In genomic region chr5:135001309-135001708, GRCm38 (mm10) we compare ENCODE assay signal across 8 mouse cellular contexts. TPM values are rescaled to one million over a fixed set of nuclear protein-coding genes. Genes with fewer than 3 reads are reported as not detected.
A peak's percentile ranks its signal among the peaks of the same experiment; 100 is the strongest.
DNase-seq lines count a peak whose midpoint lies in the region; ATAC-seq and TF ChIP-seq lines count a peak whose summit lies in the region.

No protein-coding gene starts in this region.

- H3K36me3 ChIP-seq in hindbrain, embryonic 16.5 days (ENCODE audit: control insufficient read depth, insufficient read depth, low read length): no peaks in the 10 kb centered on the region
- H3K36me3 ChIP-seq in liver, adult 2 months (ENCODE audit: control insufficient read depth, insufficient read depth, low read length): no peaks in the 10 kb centered on the region
- no peaks in the 10 kb centered on the region for H3K36me3 ChIP-seq in midbrain, embryonic 16.5 days (ENCODE audit: control insufficient read depth, insufficient read depth, low read length)

- H3K27ac ChIP-seq in hindbrain, embryonic 16.5 days (ENCODE audit: low read depth, low read length): no peak overlapping the region; the same call in 1 of the 2 replicates
- H3K27ac ChIP-seq in liver, adult 2 months (replicated peaks; ENCODE audit: insufficient read depth, low read depth, low read length): peak overlapping the region; percentile 75
- H3K27ac ChIP-seq in midbrain, embryonic 16.5 days (ENCODE audit: low read length): peak overlapping the region; percentile 47; the same call in 1 of the 2 replicates

- peak; percentile 67 for ATAC-seq in hindbrain, embryonic 16.5 days
- peak; percentile 63 for ATAC-seq in midbrain, embryonic 16.5 days
- no peak for ATAC-seq in inflammation-experienced regulatory T-cells, adult 6 months

- peak overlapping the region; percentile 22; the same call in 1 of the 2 replicates for H3K9ac ChIP-seq in hindbrain, embryonic 16.5 days (ENCODE audit: low read depth, low read length)
- H3K9ac ChIP-seq in liver, adult 2 months (ENCODE audit: low read depth, low read length): 0 out of 2 replicates have a peak overlapping the region, but pooled peaks have one; percentile 5
- H3K9ac ChIP-seq in midbrain, embryonic 16.5 days (ENCODE audit: low read depth, low read length): peak overlapping the region; percentile 33; the same call in 1 of the 2 replicates

- peak overlapping the region; percentile 42 for H3K4me2 ChIP-seq in hindbrain, embryonic 16.5 days (ENCODE audit: low read length)
- H3K4me2 ChIP-seq in midbrain, embryonic 16.5 days (ENCODE audit: low read length): peak overlapping the region; percentile 40

- no peaks in the 10 kb centered on the region for H3K79me2 ChIP-seq in liver, adult 2 months (ENCODE audit: control insufficient read depth, insufficient read depth, low read length)

- no peak overlapping the region for H3K4me3 ChIP-seq in hindbrain, embryonic 16.5 days (ENCODE audit: low read length)
- peak overlapping the region; percentile 2; the same call in 1 of the 2 replicates for H3K4me3 ChIP-seq in liver, adult 2 months (ENCODE audit: insufficient read depth, low read depth, low read length)
- no peak overlapping the region for H3K4me3 ChIP-seq in midbrain, embryonic 16.5 days (ENCODE audit: low read depth, low read length)

- no peaks in the 10 kb centered on the region for H3K9me3 ChIP-seq in hindbrain, embryonic 16.5 days (ENCODE audit: control insufficient read depth, low read length)
- H3K9me3 ChIP-seq in midbrain, embryonic 16.5 days (replicated peaks; ENCODE audit: control insufficient read depth, low read length, poor library complexity, severe bottlenecking): no peaks in the 10 kb centered on the region

- 0% methylated on average over 14 of the region's 14 CpGs for WGBS in hindbrain, embryonic 16.5 days
- under 1% methylated on average over 14 of the region's 14 CpGs for WGBS in liver, adult 2 months
- under 1% methylated on average over 14 of the region's 14 CpGs for whole genome bisulfite sequencing in midbrain, embryonic 16.5 days

- TF ChIP-seq CTCF in liver, adult 2 months (IDR thresholded peaks at IDR 0.05; ENCODE audit: low read depth, low read length): peak; percentile 73

- H3K4me1 ChIP-seq in hindbrain, embryonic 16.5 days (ENCODE audit: control insufficient read depth, insufficient read depth, low read depth, low read length): peaks cover 11% of the 10 kb centered on the region; the same call in 1 of the 2 replicates
- peaks cover 6% of the 10 kb centered on the region; the same call in 1 of the 2 replicates for H3K4me1 ChIP-seq in liver, adult 2 months (ENCODE audit: control insufficient read depth, insufficient read depth, low read length)
- peaks cover 10% of the 10 kb centered on the region for H3K4me1 ChIP-seq in midbrain, embryonic 16.5 days (ENCODE audit: control insufficient read depth, insufficient read depth, low read length)

- 0 out of 2 replicates have a peak, but pooled peaks have one; percentile 8 for TF ChIP-seq POLR2A in liver, adult 2 months (IDR thresholded peaks at IDR 0.05; ENCODE audit: extremely low read depth, insufficient read depth, low read length)

- DNase-seq in right cerebral cortex, postnatal 14 days: peak; percentile 45
- no peak for DNase-seq in right cerebral cortex, postnatal 36 days (ENCODE audit: low spot score in 2 of 2)
- peak; percentile 47 for DNase-seq in embryo, embryonic 11.5 days (ENCODE audit: low read depth, low spot score)
- DNase-seq in liver, adult 2 months (ENCODE audit: extremely low read depth, low read depth, low spot score): peak; percentile 96
- peak; percentile 28 to 65 for DNase-seq in urinary bladder, postnatal 36 days (ENCODE audit: low spot score in 2 of 2)

- no peaks in the 10 kb centered on the region for H3K27me3 ChIP-seq in hindbrain, embryonic 16.5 days (replicated peaks; ENCODE audit: control insufficient read depth, insufficient read depth, low read length)
- H3K27me3 ChIP-seq in liver, adult 2 months (ENCODE audit: control insufficient read depth, insufficient read depth, low read length): no peaks in the 10 kb centered on the region
- no peaks in the 10 kb centered on the region for H3K27me3 ChIP-seq in midbrain, embryonic 16.5 days (ENCODE audit: control insufficient read depth, insufficient read depth, low read depth, low read length)

RNA-seq across cellular contexts. Expression of gene Abhd11, which starts 7.6 kb away (rescaled TPM):
- 73.3 and 82.1 TPM in 2 replicates for polyA plus RNA-seq in hindbrain, embryonic 16.5 days (2015; fragmentation: Nextera tagmentation; extraction: Ambion mirVana)
- total RNA-seq in liver, adult 2 months (2014; rRNA removed): 35.9 and 38.1 TPM in 2 replicates
- polyA plus RNA-seq in liver, adult 2 months (2012; rRNA removed): 77.6 and 78.8 TPM in 2 replicates
- polyA plus RNA-seq in midbrain, embryonic 16.5 days (2015; fragmentation: Nextera tagmentation; extraction: Ambion mirVana): 76.5 and 81.5 TPM in 2 replicates
- 10 to 100 TPM; 26.7 to 80.0 (median 60.4) TPM for polyA plus RNA-seq in inflammation-experienced regulatory T-cells, adult 6 months (2017; shearing (Covaris generic))

RNA-seq across cellular contexts. Expression of gene Cldn3, which starts 15.3 kb away (rescaled TPM):
- polyA plus RNA-seq in hindbrain, embryonic 16.5 days (2015; fragmentation: Nextera tagmentation; extraction: Ambion mirVana): 4.2 and 4.6 TPM in 2 replicates
- 49.9 and 86.6 TPM in 2 replicates for total RNA-seq in liver, adult 2 months (2014; rRNA removed)
- polyA plus RNA-seq in liver, adult 2 months (2012; rRNA removed): 290 and 291 TPM in 2 replicates
- 2.2 and 2.6 TPM in 2 replicates for polyA plus RNA-seq in midbrain, embryonic 16.5 days (2015; fragmentation: Nextera tagmentation; extraction: Ambion mirVana)
- polyA plus RNA-seq in inflammation-experienced regulatory T-cells, adult 6 months (2017; shearing (Covaris generic)): not detected

RNA-seq across cellular contexts. Expression of gene Stx1a, which starts 22.0 kb away (rescaled TPM):
- polyA plus RNA-seq in hindbrain, embryonic 16.5 days (2015; fragmentation: Nextera tagmentation; extraction: Ambion mirVana): 147 and 162 TPM in 2 replicates
- total RNA-seq in liver, adult 2 months (2014; rRNA removed): 0.09 and 0.13 TPM in 2 replicates
- 1.1 and 1.3 TPM in 2 replicates for polyA plus RNA-seq in liver, adult 2 months (2012; rRNA removed)
- 162 and 195 TPM in 2 replicates for polyA plus RNA-seq in midbrain, embryonic 16.5 days (2015; fragmentation: Nextera tagmentation; extraction: Ambion mirVana)
- polyA plus RNA-seq in inflammation-experienced regulatory T-cells, adult 6 months (2017; shearing (Covaris generic)): 10 to 100 TPM in 2 of 3 experiments, 1 to 10 TPM in 1; 4.4 to 24.9 (median 20.8) TPM

RNA-seq across cellular contexts. Expression of gene Cldn4, which starts 54.6 kb away (rescaled TPM):
- polyA plus RNA-seq in hindbrain, embryonic 16.5 days (2015; fragmentation: Nextera tagmentation; extraction: Ambion mirVana): not detected in 2 replicates
- 0.09 and 0.13 TPM in 2 replicates for total RNA-seq in liver, adult 2 months (2014; rRNA removed)
- 0.09 and 0.36 TPM in 2 replicates for polyA plus RNA-seq in liver, adult 2 months (2012; rRNA removed)
- polyA plus RNA-seq in midbrain, embryonic 16.5 days (2015; fragmentation: Nextera tagmentation; extraction: Ambion mirVana): not detected in 2 replicates
- polyA plus RNA-seq in inflammation-experienced regulatory T-cells, adult 6 months (2017; shearing (Covaris generic)): not detected

Comparison
In these comparisons a context has a peak if more than half of its experiments do, and no peak if none do; other contexts are left out.
1. DNase-seq: peak in right cerebral cortex, postnatal 14 days (single experiment), embryo, embryonic 11.5 days (single experiment), liver, adult 2 months (single experiment) and urinary bladder, postnatal 36 days (2 of 2); none in right cerebral cortex, postnatal 36 days (0 of 2).
2. RNA of gene Cldn3, which starts 15.3 kb away (polyA plus RNA-seq): 290 to 291 TPM in liver, adult 2 months; 4.2 to 4.6 TPM in hindbrain, embryonic 16.5 days, 2.2 to 2.6 TPM in midbrain, embryonic 16.5 days and not detected in inflammation-experienced regulatory T-cells, adult 6 months; every median in the first group is over 10 times any median in the second.
3. Peak in every context shown above with its lines, with median percentiles within 50 percentile points of each other: H3K9ac ChIP-seq.